Mouse (Mus musculus) layer of hippocampus, adult 9-11 months (tissue): ENCODE data around the gene B230219D22Rik.

Source experiments
- DNase-seq: peaks from one replicate; pipeline ENCODE4 v3.0.0; 2022

B230219D22Rik gene

DNA sequence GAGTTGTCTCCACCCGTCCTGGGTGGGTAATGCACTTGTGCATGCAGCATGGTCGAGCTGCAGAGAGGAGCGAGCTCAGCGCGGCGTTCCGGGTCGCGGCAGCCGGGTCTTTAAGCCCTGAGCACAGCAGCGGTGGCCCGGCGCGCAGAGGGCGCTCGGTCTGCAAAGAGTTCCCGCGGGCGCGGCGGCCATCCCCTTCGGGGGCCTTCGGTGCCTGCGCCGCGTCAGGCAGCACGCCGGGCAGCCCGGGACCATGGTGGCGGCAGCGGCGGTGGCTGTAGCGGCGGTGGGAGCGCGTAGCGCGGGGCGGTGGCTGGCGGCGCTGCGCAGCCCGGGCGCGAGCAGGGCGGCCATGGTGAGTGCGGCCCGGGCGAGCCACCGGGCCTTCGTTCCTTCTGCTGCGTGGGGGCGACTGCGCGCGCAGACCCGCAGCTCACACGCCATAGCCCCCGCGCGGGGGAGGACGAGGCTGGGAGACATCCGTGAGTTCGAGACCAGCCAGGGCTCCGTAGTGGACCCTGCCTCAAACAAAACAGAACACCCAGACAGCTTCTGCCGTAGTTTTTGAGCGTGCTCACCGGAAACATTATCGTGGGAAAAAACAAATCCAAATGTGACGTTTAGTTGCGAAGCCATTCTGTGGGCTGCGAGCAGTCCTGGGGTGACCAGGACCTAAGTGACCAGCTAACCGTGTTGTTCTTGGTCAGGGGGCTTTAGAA lies 34.4 kb downstream of the B230219D22Rik start, which contains the start of gene Pcbd2:
Gene Pcbd2, plus strand, starts transcription at position 249 of the 719 bp plus-strand sequence.
- peak; percentile 83 for DNase-seq

DNA sequence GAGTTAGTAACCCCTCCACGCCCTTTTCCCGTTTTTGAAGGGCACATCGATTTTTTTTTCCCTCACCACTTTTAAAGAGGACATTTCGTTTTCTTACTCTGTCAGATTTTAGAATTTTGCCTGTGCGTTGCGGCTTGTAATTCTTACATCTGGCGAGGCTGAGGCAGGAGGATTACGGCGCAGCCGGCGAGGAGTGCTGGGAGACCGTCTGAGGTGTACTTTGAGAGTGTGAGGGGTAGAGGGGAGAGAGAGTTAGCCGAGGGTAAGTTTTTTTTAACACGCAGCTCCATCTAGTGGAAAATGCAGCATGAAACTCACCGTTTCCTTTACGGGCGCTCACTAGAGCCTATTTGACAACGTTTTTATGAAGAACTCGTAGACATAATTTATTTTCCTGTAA lies 34.9 kb downstream of the B230219D22Rik start:
- DNase-seq = peak; percentile 58

DNA sequence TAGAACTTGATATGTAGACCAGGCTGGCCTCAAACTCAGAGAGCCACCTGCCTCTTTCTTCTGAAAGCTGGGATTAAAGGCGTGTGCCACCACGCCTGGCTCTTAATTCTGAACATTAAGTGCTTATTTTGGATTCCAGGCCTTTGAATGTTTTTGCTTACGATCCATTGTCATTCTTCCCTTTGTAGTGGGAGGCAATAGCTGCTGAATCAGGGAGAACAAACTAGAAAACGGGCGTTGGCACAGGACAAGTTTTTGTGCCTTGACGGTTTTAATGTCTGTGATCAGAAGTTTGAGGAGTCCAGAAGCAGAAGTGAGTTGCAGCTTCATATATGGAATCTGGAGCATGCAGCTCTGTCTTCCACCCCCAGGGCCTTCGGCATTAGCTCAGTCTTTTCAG lies 37.8 kb downstream of the B230219D22Rik start:
- no peak for DNase-seq

DNA sequence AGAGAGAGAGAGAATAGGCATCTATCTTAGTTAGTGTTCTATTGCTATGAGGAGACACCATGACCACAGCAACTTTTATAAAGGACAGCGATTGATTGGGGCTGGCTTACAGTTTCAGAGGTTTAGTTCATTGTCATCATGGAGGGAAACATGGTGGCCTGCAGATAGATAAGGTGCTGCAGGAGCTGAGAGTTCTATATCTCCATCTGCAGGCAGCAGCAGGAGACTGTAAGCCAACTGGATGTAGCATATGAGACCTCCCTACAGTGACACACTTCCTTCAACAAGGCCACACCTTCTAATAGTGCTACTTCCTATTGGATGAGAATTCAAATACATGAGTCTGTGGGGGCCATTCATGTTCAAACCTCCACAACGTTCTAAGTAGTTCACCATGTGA lies 39.2 kb downstream of the B230219D22Rik start:
- DNase-seq = no peak

DNA sequence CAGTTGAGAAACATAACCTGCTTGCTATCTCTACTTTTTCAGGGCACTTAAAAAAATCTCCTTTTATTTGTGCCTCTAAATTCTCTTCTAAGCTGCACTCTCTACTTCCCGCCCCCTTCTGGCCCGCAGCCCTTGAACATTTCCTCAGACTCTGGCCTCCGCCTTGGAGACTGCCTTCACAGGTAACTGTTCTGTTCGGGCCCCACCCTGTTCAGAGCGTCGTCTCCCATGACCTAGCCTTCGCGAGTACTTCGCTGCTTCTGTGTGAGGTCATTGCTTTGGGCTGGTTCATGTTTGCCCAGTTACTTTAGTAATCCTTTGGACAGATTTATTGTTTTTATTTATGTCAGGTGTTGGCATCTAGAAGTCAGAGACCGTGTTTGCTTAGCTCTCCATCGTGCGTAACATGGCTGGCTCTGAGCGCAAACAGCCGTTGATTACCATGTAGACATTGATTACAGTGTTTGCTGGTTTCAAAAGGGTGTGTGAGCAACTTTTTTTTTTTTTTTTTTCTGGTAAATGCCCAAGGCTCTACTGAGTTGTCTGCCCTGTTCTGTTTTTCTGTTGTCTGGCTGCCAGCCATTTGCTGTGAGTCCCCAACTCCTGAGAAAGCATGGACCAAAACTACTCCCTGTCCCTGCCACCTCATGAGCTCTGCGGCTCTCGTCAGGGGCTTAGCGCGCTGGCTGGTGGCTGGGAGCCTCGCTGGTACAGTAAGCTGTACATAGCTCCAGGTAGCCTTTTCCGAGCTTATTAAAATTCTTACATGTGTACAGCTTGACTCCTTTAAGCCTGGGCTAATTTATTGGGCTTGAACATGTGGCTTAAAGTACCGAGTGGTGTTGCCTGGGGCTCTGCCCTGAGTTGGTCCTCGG lies 40.9 kb downstream of the B230219D22Rik start:
- DNase-seq = no peak

DNA sequence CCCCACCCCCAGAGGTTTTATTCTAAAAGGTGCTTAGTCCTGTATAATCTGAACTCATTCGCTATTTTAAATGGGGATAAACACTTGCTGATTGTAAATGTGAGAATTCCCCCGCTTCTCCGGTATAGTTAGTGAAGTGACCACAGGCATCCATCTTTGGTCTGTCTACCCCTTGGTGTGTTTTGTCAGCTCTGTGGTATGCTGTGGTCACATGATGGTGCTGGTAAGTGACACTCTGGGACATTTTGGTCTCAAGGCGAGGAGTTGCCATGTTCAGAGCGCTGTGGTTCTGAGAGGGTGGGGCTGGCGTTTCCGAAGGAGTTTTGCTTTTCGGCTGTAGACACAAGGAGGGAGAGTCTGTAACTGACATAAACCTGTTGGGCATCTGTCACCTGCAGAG lies 45.0 kb downstream of the B230219D22Rik start:
- DNase-seq = no peak

DNA sequence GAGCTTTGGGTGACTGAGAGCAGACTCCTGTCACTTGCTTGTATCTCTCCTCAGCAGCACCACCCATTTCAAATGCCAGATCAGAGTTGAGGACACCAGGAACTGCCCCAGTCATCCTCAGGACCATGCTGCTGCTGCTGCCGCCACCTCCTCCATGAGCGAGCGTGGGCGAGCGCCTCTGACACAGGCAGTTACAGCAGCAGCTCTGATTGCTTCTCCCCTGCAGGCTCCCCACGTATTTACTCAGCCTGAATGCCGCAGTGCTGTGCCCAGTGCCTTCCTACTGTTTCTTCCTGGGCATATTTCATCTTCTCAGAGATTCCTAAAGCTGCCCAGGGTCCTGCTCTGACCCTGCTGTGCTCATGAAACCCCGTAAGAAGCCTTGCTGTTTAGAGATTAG lies 49.4 kb downstream of the B230219D22Rik start:
- peak; percentile 28 for DNase-seq
